15 mouse cellular contexts compared by ENCODE assay signal in genomic region chr17:73060224-73060896, GRCm38 (mm10). TPM values are rescaled to one million over a fixed set of nuclear protein-coding genes. Genes with fewer than 3 reads are reported as not detected.
DNase-seq lines count a peak whose midpoint lies in the region; TF ChIP-seq lines count a peak whose summit lies in the region.
"Had no signal": no experiment of that assay in that cellular context is flagged by ENCODE, and none has a peak within 500 bp of the region (broad histone marks: within the 10 kb centered on the region; RNA-seq: fewer than 3 reads in every experiment).

No protein-coding gene starts in this region.

- no peaks in the 10 kb centered on the region for H3K27me3 ChIP-seq in kidney, adult 2 months (replicated peaks; ENCODE audit: control insufficient read depth, insufficient read depth, low read length)
- H3K27me3 ChIP-seq in embryonic facial prominence, embryonic 10.5 days (replicated peaks; ENCODE audit: low read depth, poor library complexity, severe bottlenecking) = no peaks in the 10 kb centered on the region
- no peaks in the 10 kb centered on the region for H3K27me3 ChIP-seq in midbrain, embryonic 10.5 days (ENCODE audit: low read depth, poor library complexity, severe bottlenecking)
- H3K27me3 ChIP-seq: limb, embryonic 15.5 days; midbrain, embryonic 15.5 days had no signal

- no peak for TF ChIP-seq CTCF in kidney, adult 2 months (conservative IDR thresholded peaks at IDR 0.05; ENCODE audit: insufficient read depth, insufficient read length, low read depth, low read length)

- no peak overlapping the region for H3K4me3 ChIP-seq in kidney, adult 2 months (ENCODE audit: insufficient read depth, low read depth, low read length)
- H3K4me3 ChIP-seq in embryonic facial prominence, embryonic 10.5 days = no peak overlapping the region
- H3K4me3 ChIP-seq in midbrain, embryonic 10.5 days = no peak overlapping the region
- H3K4me3 ChIP-seq: erythroblast, embryonic 14.5 days; limb, embryonic 15.5 days; midbrain, embryonic 15.5 days had no signal

- peak overlapping the region; percentile 36; the same call in 1 of the 2 replicates for H3K27ac ChIP-seq in kidney, adult 2 months (ENCODE audit: insufficient read depth, low read depth, low read length)
- H3K27ac ChIP-seq in embryonic facial prominence, embryonic 10.5 days (replicated peaks) = no peak overlapping the region
- no peak overlapping the region for H3K27ac ChIP-seq in midbrain, embryonic 10.5 days (replicated peaks)
- H3K27ac ChIP-seq: limb, embryonic 15.5 days; midbrain, embryonic 15.5 days had no signal

- no peaks in the 10 kb centered on the region for H3K36me3 ChIP-seq in kidney, adult 2 months (ENCODE audit: control insufficient read depth, insufficient read depth, low read length)
- no peaks in the 10 kb centered on the region for H3K36me3 ChIP-seq in embryonic facial prominence, embryonic 10.5 days (replicated peaks)
- H3K36me3 ChIP-seq in midbrain, embryonic 10.5 days = no peaks in the 10 kb centered on the region
- H3K36me3 ChIP-seq: limb, embryonic 15.5 days; midbrain, embryonic 15.5 days had no signal

- H3K9me3 ChIP-seq in embryonic facial prominence, embryonic 10.5 days = no peaks in the 10 kb centered on the region
- H3K9me3 ChIP-seq in midbrain, embryonic 10.5 days (replicated peaks) = no peaks in the 10 kb centered on the region
- H3K9me3 ChIP-seq: limb, embryonic 15.5 days; midbrain, embryonic 15.5 days had no signal

- DNase-seq in kidney, adult 2 months = peak; percentile 28
- DNase-seq in kidney, postnatal 25 days = no peak
- peak; percentile 49 for DNase-seq in embryo, embryonic 11 days
- peak; percentile 29 for DNase-seq in embryonic facial prominence, embryonic 10.5 days (ENCODE audit: low spot score)
- peak; percentile 50 to 69 for DNase-seq in kidney, postnatal 4 days
- DNase-seq in testis, postnatal 10 days (ENCODE audit: low spot score) = no peak
- DNase-seq in midbrain, embryonic 10.5 days (ENCODE audit: low spot score) = no peak
- no peak for DNase-seq in layer of hippocampus, postnatal 14 days (ENCODE audit: low spot score in 2 of 2)
- DNase-seq: cerebellum, adult 8-10 months; heart, postnatal 10 days; layer of hippocampus, postnatal 36 days; thymus, adult 18-20 months had no signal

- TF ChIP-seq POLR2A in kidney, adult 2 months (IDR thresholded peaks at IDR 0.05; ENCODE audit: low read depth, low read length) = no peak

- H3K4me1 ChIP-seq in kidney, adult 2 months (ENCODE audit: control insufficient read depth, insufficient read depth, low read length) = no peaks in the 10 kb centered on the region
- H3K4me1 ChIP-seq in embryonic facial prominence, embryonic 10.5 days = peaks cover 24% of the 10 kb centered on the region
- H3K4me1 ChIP-seq in midbrain, embryonic 10.5 days = peaks cover 4% of the 10 kb centered on the region; the same call in 1 of the 2 replicates
- H3K4me1 ChIP-seq: midbrain, embryonic 15.5 days had no signal

- WGBS in kidney, adult 2 months = 63% methylated on average over 3 of the region's 3 CpGs
- WGBS in embryonic facial prominence, embryonic 10.5 days = 61% methylated on average over 3 of the region's 3 CpGs
- 68% methylated on average over 3 of the region's 3 CpGs for WGBS in midbrain, embryonic 10.5 days

RNA-seq across cellular contexts. Expression of gene Lclat1, which starts 47.4 kb away (rescaled TPM):
- 17.3 and 18.8 TPM in 2 replicates for polyA plus RNA-seq in kidney, adult 2 months (2012; rRNA removed)
- 11.3 and 11.8 TPM in 2 replicates for polyA plus RNA-seq in embryonic facial prominence, embryonic 10.5 days (2016; fragmentation: Nextera tagmentation; extraction: Ambion mirVana)
- polyA plus RNA-seq in midbrain, embryonic 10.5 days (2016; fragmentation: Nextera tagmentation; extraction: Ambion mirVana) = 9.0 and 9.2 TPM in 2 replicates
- total RNA-seq in layer of hippocampus, postnatal 14 days (2021) = 10 to 100 TPM; 33.8 to 37.2 TPM
- polyA plus RNA-seq: erythroblast, embryonic 14.5 days had no signal

Comparison
In these comparisons a context has a peak if more than half of its experiments do, and no peak if none do; other contexts are left out.
1. DNase-seq: peak in kidney, adult 2 months (single experiment), embryo, embryonic 11 days (single experiment), embryonic facial prominence, embryonic 10.5 days (single experiment) and kidney, postnatal 4 days (2 of 2); none in kidney, postnatal 25 days (0 of 2), testis, postnatal 10 days (single experiment), midbrain, embryonic 10.5 days (single experiment) and layer of hippocampus, postnatal 14 days (0 of 2).